Mouse (Mus musculus) intestine, embryonic 16.5 days (tissue): Measurements from ENCODE around the gene Kcng4. TPM values are rescaled to one million over a fixed set of nuclear protein-coding genes. Genes with fewer than 3 reads are reported as not detected.

Experiments used
- ATAC-seq: fragments of 200-750 bp; cut with Nextera tagmentation; 2 replicates; pipeline ENCODE4 v1.8.0; 2017; ENCODE audit warnings: moderate TSS enrichment, moderate library complexity
- H3K27ac ChIP-seq: fragments of 300-500 bp; sonication (generic); 2 replicates; pipeline ENCODE4 v1.5.1; 2014; ENCODE audit warnings: mild to moderate bottlenecking, low read length
- H3K27me3 ChIP-seq: fragments of 300-500 bp; sonication (generic); replicated peaks from 2 replicates; pipeline ENCODE4 v1.6.1; 2014; ENCODE audit warnings: low read length, control low read depth, mixed read lengths; ENCODE audit not compliant: control insufficient read depth, insufficient read depth
- H3K36me3 ChIP-seq: fragments of 300-500 bp; sonication (generic); 2 replicates; pipeline ENCODE4 v1.6.1; 2014; ENCODE audit warnings: low read length, control low read depth; ENCODE audit not compliant: control insufficient read depth, insufficient read depth
- H3K4me1 ChIP-seq: fragments of 300-500 bp; sonication (generic); 2 replicates; pipeline ENCODE4 v1.6.1; 2014; ENCODE audit warnings: low read length, control low read depth, mixed read lengths; ENCODE audit not compliant: control insufficient read depth, insufficient read depth
- H3K4me2 ChIP-seq: fragments of 300-500 bp; sonication (generic); 2 replicates; pipeline ENCODE4 v1.6.1; 2014; ENCODE audit warnings: low read depth, low read length, control low read depth
- H3K4me3 ChIP-seq: fragments of 300-500 bp; sonication (generic); 2 replicates; pipeline ENCODE4 v1.5.1; 2014; ENCODE audit warnings: mild to moderate bottlenecking, low read length
- H3K9ac ChIP-seq: fragments of 300-500 bp; sonication (generic); 2 replicates; pipeline ENCODE4 v1.6.1; 2014; ENCODE audit warnings: low read depth, low read length
- H3K9me3 ChIP-seq: fragments of 300-500 bp; sonication (generic); 2 replicates; pipeline ENCODE4 v1.6.1; 2016; ENCODE audit warnings: low read length, control low read depth; ENCODE audit not compliant: control insufficient read depth
- WGBS: fragments of 180-500 bp; shearing (Covaris S2); extraction: QIAGEN DNeasy Blood & Tissue Kit; methylation state at CpG from one replicate; pipeline ENCODE4 v1.1.7; 2014; 5-methylcytosine and 5-hydroxymethylcytosine counted together
- polyA plus RNA-seq: library from polyadenylated mRNA; unstranded; fragments of >200 nt; fragmentation: Nextera tagmentation; extraction: Ambion mirVana; gene quantifications from 2 replicates; pipeline ENCODE4 v1.2.1, GENCODE M21; 2015

The Kcng4 gene
- polyA plus RNA-seq, 1 experiment from 2014 or later = 0.23 TPM

GRCm38 (mm10) chr8:119606224-119606623, 29.3 kb downstream of the Kcng4 start:
- H3K9ac ChIP-seq = no peak overlapping the region
- no peaks in the 10 kb centered on the region for H3K27me3 ChIP-seq
- no peak overlapping the region for H3K4me2 ChIP-seq
- ATAC-seq = no peak
- H3K4me1 ChIP-seq = peaks cover 11% of the 10 kb centered on the region
- H3K4me3 ChIP-seq = no peak overlapping the region
- 0 out of 2 replicates have a peak, but pooled peaks cover 10% of the 10 kb centered on the region for H3K9me3 ChIP-seq
- peaks cover 3% of the 10 kb centered on the region; the same call in 1 of the 2 replicates for H3K36me3 ChIP-seq
- no peak overlapping the region for H3K27ac ChIP-seq
- 87% methylated on average over 2 of the region's 2 CpGs for WGBS

- peak within 1 kb of the TSS; percentile 81 for H3K4me2 ChIP-seq
- under 1% methylated on average over 23 of the region's 23 CpGs for WGBS
Observed at GRCm38 (mm10) chr8:119604996-119605395, 30.5 kb downstream of the Kcng4 start, which contains the start of gene Taf1c. Gene Taf1c (minus strand): TSS chr8:119605222.

GRCm38 (mm10) chr8:119604398-119604803, 31.1 kb downstream of the Kcng4 start:
- H3K27ac ChIP-seq = no peak overlapping the region; the same call in 1 of the 2 replicates
- H3K4me3 ChIP-seq = peak overlapping the region; percentile 71
- peak overlapping the region; percentile 81 for H3K4me2 ChIP-seq
- ATAC-seq = peak; percentile 37; the same call in 1 of the 2 replicates
- H3K36me3 ChIP-seq = peaks cover 9% of the 10 kb centered on the region; the same call in 1 of the 2 replicates
- H3K27me3 ChIP-seq = no peaks in the 10 kb centered on the region
- H3K9me3 ChIP-seq = 0 out of 2 replicates have a peak, but pooled peaks cover 6% of the 10 kb centered on the region
- peaks cover 11% of the 10 kb centered on the region for H3K4me1 ChIP-seq
- peak overlapping the region; percentile 83 for H3K9ac ChIP-seq
- WGBS = 26% methylated on average over 12 of the region's 12 CpGs

More at GRCm38 (mm10) chr8:119604996-119605395, 30.5 kb downstream of the Kcng4 start, which contains the start of gene Taf1c:
- peak within 1 kb of the TSS; percentile 71 for H3K4me3 ChIP-seq
- ATAC-seq = peak; percentile 88
- H3K27ac ChIP-seq = peak within 1 kb of the TSS; percentile 67
- H3K36me3 ChIP-seq = peaks cover 8% of the 10 kb centered on the region; the same call in 1 of the 2 replicates
- 0 out of 2 replicates have a peak, but pooled peaks cover 10% of the 10 kb centered on the region for H3K9me3 ChIP-seq
- H3K27me3 ChIP-seq = no peaks in the 10 kb centered on the region
- peaks cover 11% of the 10 kb centered on the region for H3K4me1 ChIP-seq
- H3K9ac ChIP-seq = peak within 1 kb of the TSS; percentile 83

GRCm38 (mm10) chr8:119603771-119604170, 31.7 kb downstream of the Kcng4 start:
- Histone ChIP-seq H3K4me1 (peaks cover 11% of the 10 kb centered on the region), H3K9ac (peak overlapping the region; percentile 83), H3K9me3 (0 out of 2 replicates have a peak, but pooled peaks cover under 1% of the 10 kb centered on the region), H3K36me3 (peaks cover 15% of the 10 kb centered on the region; the same call in 1 of the 2 replicates), H3K27ac (no peak overlapping the region), H3K4me3 (peak overlapping the region; percentile 71), H3K4me2 (peak overlapping the region; percentile 81), H3K27me3 (no peaks in the 10 kb centered on the region)
- no peak for ATAC-seq
- 92% methylated on average over 4 of the region's 4 CpGs for WGBS

- Histone ChIP-seq H3K4me2 (no peak overlapping the region), H3K36me3 (no peaks in the 10 kb centered on the region), H3K27me3 (no peaks in the 10 kb centered on the region), H3K4me1 (peaks cover 11% of the 10 kb centered on the region), H3K9me3 (no peaks in the 10 kb centered on the region), H3K27ac (peak overlapping the region; percentile 17), H3K9ac (no peak overlapping the region), H3K4me3 (no peak overlapping the region)
- 78% methylated on average over 7 of the region's 7 CpGs for WGBS
- ATAC-seq = peak; percentile 12; the same call in 1 of the 2 replicates
Observed at GRCm38 (mm10) chr8:119591456-119591855, 44.0 kb downstream of the Kcng4 start.

- Histone ChIP-seq H3K27me3 (no peaks in the 10 kb centered on the region), H3K4me2 (no peak overlapping the region), H3K9ac (no peak overlapping the region; the same call in 1 of the 2 replicates), H3K9me3 (no peaks in the 10 kb centered on the region), H3K36me3 (no peaks in the 10 kb centered on the region), H3K4me3 (no peak overlapping the region), H3K27ac (peak overlapping the region; percentile 79), H3K4me1 (peaks cover 9% of the 10 kb centered on the region; the same call in 1 of the 2 replicates)
- 60% methylated on average over 14 of the region's 14 CpGs for whole genome bisulfite sequencing
- ATAC-seq = peak; percentile 90
Observed at GRCm38 (mm10) chr8:119590348-119590747, 45.1 kb downstream of the Kcng4 start.

- no peak overlapping the region for H3K27ac ChIP-seq
- H3K4me1 ChIP-seq = peaks cover 7% of the 10 kb centered on the region; the same call in 1 of the 2 replicates
- no peaks in the 10 kb centered on the region for H3K27me3 ChIP-seq
- no peak for ATAC-seq
- WGBS = 35% methylated on average over 10 of the region's 10 CpGs
- H3K4me3 ChIP-seq = no peak overlapping the region
- H3K36me3 ChIP-seq = no peaks in the 10 kb centered on the region
- H3K4me2 ChIP-seq = no peak overlapping the region
- no peaks in the 10 kb centered on the region for H3K9me3 ChIP-seq
- no peak overlapping the region for H3K9ac ChIP-seq
Observed at GRCm38 (mm10) chr8:119588844-119589243, 46.6 kb downstream of the Kcng4 start.

GRCm38 (mm10) chr8:119588321-119588720, 47.2 kb downstream of the Kcng4 start:
- H3K27me3 ChIP-seq = no peaks in the 10 kb centered on the region
- H3K4me1 ChIP-seq = peaks cover 7% of the 10 kb centered on the region; the same call in 1 of the 2 replicates
- whole genome bisulfite sequencing = 64% methylated on average over 4 of the region's 4 CpGs
- ATAC-seq = no peak
- H3K27ac ChIP-seq = no peak overlapping the region
- H3K9ac ChIP-seq = no peak overlapping the region
- H3K9me3 ChIP-seq = no peaks in the 10 kb centered on the region
- no peak overlapping the region for H3K4me3 ChIP-seq
- no peaks in the 10 kb centered on the region for H3K36me3 ChIP-seq
- H3K4me2 ChIP-seq = no peak overlapping the region

GRCm38 (mm10) chr8:119585901-119586300, 49.6 kb downstream of the Kcng4 start:
- WGBS = 25% methylated on average over 24 of the region's 24 CpGs
- no peaks in the 10 kb centered on the region for H3K27me3 ChIP-seq
- H3K4me2 ChIP-seq = peak overlapping the region; percentile 50
- H3K4me1 ChIP-seq = peaks cover 4% of the 10 kb centered on the region; the same call in 1 of the 2 replicates
- peak overlapping the region; percentile 43 for H3K9ac ChIP-seq
- H3K36me3 ChIP-seq = no peaks in the 10 kb centered on the region
- H3K9me3 ChIP-seq = no peaks in the 10 kb centered on the region
- H3K4me3 ChIP-seq = peak overlapping the region; percentile 37
- no peak overlapping the region for H3K27ac ChIP-seq
- ATAC-seq = peak; percentile 29; the same call in 1 of the 2 replicates
